Mouse (Mus musculus) right cerebral cortex, postnatal 4 days (tissue): Measurements from ENCODE around the gene Kcnj9.

Experiments used
- DNase-seq: peaks from one replicate; pipeline ENCODE4 v3.0.0-alpha.2; 2022

Kcnj9 gene

DNA sequence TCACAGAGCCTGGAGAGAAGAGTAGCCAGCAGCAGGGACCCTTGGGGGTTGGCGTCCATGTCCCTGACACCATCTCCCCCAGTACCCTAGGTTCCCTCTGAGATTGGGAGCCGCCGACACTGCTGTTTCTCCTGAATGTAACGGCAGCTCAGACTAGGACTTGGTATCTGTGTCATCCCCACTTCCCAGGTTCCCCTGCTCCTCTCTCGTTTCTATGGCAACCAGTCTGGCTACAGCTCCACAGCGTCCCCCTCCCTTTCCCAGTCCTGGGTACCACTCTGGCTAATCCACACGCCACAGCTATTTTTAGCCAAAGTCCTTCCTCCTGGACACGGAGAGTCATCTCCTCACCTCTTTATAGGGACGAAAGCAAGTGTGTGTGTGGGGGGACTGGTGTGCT, at the start of gene Kcnj9:
Gene Kcnj9 (minus strand): TSS at position 188 of the 400 bp plus-strand sequence.
- peak; percentile 63 for DNase-seq

DNA sequence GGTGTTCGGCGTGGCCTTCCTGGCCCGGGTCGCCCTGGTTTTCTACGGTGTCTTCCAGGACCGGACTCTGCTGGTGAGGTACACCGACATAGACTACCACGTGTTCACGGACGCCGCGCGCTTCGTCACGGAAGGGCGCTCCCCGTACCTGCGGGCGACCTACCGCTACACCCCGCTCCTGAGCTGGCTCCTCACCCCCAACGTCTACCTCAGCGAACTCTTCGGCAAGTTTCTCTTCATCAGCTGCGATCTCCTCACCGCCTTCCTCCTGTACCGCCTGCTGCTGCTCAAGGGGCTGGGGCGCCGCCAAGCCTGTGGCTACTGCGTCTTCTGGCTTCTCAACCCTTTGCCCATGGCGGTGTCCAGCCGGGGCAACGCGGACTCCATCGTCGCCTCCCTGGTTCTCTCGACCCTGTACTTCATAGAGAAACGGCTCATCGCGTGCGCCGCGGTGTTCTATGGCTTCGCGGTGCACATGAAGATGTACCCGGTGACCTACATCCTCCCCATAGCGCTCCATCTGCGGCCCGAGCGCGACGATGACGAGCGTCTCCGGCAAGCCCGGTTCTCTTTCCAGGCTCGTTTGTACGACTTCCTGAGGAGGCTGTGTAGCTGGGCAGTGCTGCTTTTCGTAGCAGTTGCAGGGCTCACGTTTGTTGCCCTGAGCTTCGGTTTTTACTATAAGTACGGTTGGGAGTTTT, 47.8 kb upstream of the Kcnj9 start:
- no peak for DNase-seq

DNA sequence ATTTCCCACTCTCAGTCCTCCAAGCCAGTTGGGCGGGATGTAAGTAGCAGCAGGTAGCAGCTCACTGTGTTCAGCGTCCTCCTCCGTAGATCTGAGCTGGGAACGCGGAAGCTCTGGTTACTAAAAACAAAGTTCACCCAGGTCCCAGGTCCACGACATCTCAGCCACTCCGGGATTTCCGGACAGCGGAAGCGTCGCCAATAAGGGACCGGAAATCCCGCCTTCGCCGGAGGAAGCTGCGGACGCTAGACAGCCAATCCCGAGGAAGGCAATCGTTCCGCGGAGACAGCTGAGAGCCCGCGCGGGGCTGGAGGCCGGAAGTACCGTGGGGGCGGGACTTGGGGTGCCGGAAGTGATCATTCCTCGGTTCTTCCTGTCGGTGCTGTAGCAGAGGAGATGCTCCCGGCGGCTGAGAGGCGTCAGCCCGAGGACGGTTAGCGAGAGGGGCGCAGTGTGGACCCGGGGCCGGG, 47.1 kb upstream of the Kcnj9 start, which contains the start of gene Pigm:
Gene Pigm (plus strand): TSS at position 349 of the 470 bp plus-strand sequence.
- DNase-seq, result peak; percentile 96

DNA sequence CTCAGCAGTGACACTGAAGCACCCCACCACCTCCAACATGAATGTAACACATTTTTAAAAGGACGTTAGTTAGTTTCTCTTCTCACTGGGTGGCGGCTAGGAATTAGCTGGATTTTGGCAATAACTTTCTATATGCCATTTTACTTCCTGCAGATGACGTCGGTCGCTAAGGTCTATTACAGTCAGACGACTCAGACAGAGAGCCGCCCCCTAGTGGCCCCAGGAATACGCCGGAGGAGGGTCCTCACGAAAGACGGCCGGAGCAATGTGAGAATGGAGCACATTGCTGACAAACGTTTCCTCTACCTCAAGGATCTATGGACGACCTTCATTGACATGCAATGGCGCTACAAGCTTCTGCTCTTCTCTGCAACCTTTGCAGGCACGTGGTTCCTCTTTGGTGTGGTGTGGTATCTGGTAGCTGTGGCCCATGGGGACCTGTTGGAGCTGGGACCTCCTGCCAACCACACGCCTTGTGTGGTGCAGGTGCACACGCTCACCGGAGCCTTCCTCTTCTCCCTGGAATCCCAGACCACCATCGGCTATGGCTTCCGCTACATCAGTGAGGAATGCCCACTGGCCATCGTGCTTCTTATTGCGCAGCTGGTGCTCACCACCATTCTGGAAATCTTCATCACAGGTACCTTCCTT, 39.8 kb upstream of the Kcnj9 start:
- DNase-seq, result peak; percentile 76

GRCm38 (mm10) chr1:172364684-172365083, 35.6 kb upstream of the Kcnj9 start:
- peak; percentile 50 for DNase-seq

- no peak for DNase-seq
These were observed 29.2 kb upstream of the Kcnj9 start for GRCm38 (mm10) chr1:172358341-172358740.

- peak; percentile 66 for DNase-seq
These were observed 28.4 kb upstream of the Kcnj9 start for GRCm38 (mm10) chr1:172357550-172357949.

DNA sequence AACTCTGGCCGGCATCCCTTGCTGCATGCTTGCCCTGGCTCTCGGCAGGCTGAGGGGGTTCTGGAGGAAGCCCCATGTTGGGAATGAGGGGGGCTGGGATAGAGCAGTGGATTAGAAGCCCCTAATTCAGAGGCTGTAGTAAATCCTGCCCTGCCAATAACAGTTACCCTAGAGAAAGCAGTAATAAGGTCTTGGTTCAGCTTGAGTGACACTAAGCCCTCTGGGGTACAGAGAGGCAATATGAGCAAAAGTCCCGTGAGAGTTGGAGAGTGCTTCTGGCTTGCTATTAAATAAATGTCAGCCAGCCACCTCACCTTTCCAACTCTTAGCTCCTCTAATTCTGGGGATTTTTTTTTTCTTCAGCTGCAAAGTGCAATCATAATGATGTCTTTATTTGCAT, 26.2 kb upstream of the Kcnj9 start:
- DNase-seq, result no peak

GRCm38 (mm10) chr1:172352453-172352852, 23.3 kb upstream of the Kcnj9 start:
- DNase-seq, result no peak

GRCm38 (mm10) chr1:172352001-172352400, 22.9 kb upstream of the Kcnj9 start:
- DNase-seq, result no peak

DNA sequence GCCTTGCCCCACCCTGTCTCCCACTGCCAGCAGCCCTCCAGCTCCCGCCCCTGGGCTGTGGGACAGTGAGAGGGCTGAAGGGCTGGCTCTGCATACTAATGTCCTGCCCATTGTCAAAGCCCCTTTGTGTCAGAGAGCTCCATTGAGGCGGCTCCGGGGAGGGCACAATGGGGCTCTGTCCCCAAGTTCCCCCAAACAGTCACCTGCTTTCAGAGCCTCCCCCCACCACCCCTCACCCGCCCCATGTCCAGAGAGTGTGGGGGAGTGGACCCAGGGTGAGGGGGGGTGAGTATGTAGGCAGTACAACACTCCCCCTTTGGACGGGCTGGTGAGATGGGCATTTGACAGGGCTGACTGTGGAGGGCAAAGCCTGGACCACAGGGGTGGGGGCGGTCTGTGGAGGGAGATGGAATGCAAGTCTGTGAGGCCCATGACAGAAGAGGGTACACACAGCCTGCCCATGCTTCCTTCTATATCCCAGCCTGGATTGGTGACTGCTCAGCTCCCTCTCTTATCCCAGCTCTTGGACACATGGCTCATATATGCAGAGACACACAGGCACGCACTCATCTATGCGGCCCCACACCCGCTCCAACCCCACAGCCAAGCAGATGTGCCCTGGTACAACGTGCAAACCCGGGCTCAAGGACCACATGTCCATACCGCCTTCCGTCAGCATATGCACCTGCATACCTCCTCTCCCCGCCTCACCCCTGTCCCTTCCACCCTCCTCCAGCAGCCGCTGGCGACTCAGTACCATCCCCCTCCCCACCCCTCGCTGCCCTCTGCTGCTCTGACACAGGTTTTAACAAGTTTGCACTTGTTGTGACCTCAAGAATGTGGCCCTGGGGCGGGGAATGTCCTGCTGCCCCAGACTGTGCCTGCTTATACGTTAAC, 21.0 kb upstream of the Kcnj9 start:
- DNase-seq, result peak; percentile 55

- no peak for DNase-seq
These were observed 20.4 kb upstream of the Kcnj9 start for GRCm38 (mm10) chr1:172349504-172349903.

DNA sequence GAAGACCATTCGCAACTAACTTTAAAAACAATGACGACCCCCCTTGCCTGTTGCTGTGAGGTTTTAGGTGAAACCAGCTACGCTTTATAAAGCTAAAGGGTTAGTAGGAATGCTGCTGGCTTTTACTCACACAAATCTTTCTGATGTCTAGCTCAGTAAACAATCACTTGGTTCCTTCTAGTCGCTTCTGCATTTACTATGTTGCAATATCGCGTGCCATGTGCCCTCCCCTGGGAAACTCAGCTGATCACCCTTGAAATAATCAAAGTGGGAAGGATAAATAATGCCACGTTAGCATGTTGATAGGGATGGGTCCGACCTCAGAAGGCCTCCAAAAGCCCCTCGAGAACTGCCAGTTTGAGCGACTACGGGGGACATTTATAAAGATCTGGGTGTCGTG, 18.3 kb upstream of the Kcnj9 start:
- DNase-seq, result no peak

DNA sequence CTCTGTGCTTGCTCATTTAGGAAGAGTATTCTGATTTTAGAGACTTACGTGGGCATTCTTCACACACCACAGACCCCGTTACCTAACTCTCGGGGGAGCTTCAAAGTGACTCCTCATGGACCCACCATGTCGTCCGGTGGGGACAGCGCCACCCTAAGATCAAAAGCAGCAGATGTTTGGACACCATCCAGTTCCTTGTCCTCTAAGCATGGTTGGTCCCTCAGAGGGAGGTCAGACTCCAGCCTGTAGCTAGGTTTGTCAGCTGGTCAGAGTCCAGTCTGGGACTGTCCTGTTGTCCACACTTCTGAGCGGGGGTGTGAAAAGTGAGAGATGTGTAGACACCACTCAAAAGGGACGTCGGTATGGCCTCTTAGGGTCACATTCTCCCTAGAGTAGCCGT, 17.6 kb upstream of the Kcnj9 start:
- no peak for DNase-seq

DNA sequence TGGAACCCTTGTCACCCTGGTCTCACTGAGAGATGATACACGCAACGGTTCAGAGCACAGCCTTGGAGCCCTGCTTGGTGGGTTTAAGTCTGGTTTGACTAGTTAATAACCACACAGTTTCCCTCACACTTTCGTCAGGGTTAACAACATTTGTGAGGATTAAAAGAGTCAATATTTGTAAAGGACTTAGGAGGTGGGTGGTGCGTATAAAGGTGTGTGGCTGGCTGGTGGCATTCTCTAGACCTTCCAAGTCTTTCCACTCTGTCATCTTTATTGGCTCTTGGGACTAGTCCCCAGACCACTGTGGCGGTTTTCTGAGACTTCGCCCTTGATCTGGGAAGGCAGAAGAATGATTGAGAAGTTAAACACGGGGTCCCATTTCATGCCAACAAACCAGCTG, 15.7 kb upstream of the Kcnj9 start:
- DNase-seq, result no peak

DNA sequence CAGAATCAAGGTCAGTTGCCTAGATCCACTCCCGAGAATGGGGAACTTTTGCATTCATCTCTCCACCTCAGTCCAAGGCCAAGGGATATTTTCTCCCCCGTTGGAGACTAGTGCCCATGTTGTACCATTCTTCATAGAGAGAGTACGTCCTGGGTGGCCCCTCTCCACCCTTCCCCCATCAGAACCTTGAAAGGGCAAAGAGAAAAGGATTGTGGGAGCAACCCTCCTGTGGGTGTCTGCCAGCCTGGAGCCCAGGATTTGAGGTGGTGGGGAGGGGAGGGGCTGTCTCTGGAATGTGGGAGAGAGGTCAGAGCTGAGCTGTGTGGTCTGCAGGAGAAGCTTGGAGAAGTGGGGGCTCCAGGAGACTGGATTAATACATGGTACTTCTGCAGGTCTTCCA, 14.8 kb upstream of the Kcnj9 start:
- no peak for DNase-seq

GRCm38 (mm10) chr1:172342729-172343128, 13.6 kb upstream of the Kcnj9 start:
- DNase-seq, result peak; percentile 69

GRCm38 (mm10) chr1:172341386-172341785, 12.3 kb upstream of the Kcnj9 start:
- no peak for DNase-seq

GRCm38 (mm10) chr1:172340729-172341321, 11.7 kb upstream of the Kcnj9 start, which contains the start of gene Kcnj10:
Gene Kcnj10 (plus strand): TSS chr1:172341210.
- peak; percentile 78 for DNase-seq

GRCm38 (mm10) chr1:172337411-172338185, 8.5 kb upstream of the Kcnj9 start:
- no peak for DNase-seq

DNA sequence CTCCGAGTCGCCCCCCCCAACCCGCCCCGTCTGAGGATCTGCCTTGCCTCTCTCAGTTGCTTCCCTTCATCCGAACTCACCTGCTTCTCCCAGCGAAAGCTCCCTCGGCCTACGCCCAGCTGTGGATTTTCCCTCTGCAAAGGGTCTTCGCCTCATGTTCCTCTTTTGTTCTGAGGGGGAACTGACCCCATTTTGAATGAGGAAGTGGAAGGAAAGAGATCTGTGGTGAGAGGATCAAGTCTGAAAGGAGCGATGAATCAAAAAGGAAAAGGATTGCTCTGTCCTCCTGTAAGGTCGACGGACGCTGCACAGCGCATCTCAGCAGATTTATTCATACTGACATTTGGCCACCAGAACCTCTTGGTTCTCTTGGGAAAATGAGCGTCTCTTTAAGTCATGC, 6.7 kb upstream of the Kcnj9 start:
- no peak for DNase-seq

DNA sequence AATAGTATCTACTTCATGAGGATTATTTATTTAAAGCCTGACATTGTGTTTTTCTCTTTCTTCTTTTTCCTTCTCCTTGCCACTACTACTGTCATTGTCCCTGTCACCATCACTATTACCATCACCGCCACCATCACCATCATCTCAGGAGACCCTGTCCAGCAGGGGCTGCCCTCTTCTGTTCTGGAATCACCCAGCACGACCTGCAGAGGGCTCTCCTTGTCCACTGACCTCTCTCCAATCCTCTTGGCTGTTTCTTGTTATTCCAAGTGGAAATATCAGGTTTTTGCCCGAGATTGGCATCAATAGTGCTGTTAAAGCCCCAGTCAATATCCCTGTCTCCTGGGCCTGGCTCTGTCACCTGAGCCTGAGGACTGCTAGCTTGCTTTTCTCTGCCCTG, 4.4 kb upstream of the Kcnj9 start:
- DNase-seq, result no peak
